Mouse (Mus musculus): ENCODE measurements around the gene Fam160b1.

GRCm38 (mm10) chr19:57375161-57375560, 14.7 kb downstream of the Fam160b1 start:
- TF ChIP-seq CTCF (IDR thresholded peaks at IDR 0.05; ENCODE audit: insufficient read depth, low read depth, low read length) (no peak), POLR2A (IDR thresholded peaks at IDR 0.05; ENCODE audit: insufficient read depth, low read depth, low read length) (no peak)
